Mouse (Mus musculus): ENCODE measurements around the gene Lctl.
"Not testable (repeated sequence)": the region's sequence is repeated elsewhere in the genome, so short reads cannot be mapped to it uniquely, and the experiment has no call there.

Gene Lctl

GRCm38 (mm10) chr9:64115756-64116155 is 1.2 kb upstream of the Lctl start:
- in situ Hi-C loops (cut with MboI, MseI), result loop anchor here in 1 of 2 experiments (10.0 kb wide), 1 partner anchor 829 kb away; no protein-coding TSS in a partner anchor

DNA sequence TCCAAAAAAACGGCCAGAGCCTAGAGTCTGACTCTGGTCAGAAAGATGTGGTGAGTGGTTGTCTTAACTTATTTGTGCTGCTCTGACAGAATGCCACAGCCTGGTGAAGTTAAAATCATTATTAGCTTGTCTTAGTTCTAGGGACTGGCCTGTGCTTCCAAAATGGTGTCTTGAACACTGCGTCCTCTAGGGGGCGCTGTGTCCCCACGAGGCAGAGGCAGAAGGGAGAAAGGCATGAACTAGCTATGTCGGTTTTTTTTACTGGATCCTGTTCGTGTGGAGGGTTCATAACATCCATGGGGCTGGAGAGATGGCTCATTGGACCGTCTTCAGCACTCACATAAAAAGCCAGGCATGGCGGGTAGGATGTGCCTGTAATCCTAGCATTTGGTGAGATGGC is 3.0 kb downstream of the Lctl start:
- in situ Hi-C loops (cut with MboI, MseI), result loop anchor here in 1 of 2 experiments (10.0 kb wide), 1 partner anchor 825 kb away; no protein-coding TSS in a partner anchor

DNA sequence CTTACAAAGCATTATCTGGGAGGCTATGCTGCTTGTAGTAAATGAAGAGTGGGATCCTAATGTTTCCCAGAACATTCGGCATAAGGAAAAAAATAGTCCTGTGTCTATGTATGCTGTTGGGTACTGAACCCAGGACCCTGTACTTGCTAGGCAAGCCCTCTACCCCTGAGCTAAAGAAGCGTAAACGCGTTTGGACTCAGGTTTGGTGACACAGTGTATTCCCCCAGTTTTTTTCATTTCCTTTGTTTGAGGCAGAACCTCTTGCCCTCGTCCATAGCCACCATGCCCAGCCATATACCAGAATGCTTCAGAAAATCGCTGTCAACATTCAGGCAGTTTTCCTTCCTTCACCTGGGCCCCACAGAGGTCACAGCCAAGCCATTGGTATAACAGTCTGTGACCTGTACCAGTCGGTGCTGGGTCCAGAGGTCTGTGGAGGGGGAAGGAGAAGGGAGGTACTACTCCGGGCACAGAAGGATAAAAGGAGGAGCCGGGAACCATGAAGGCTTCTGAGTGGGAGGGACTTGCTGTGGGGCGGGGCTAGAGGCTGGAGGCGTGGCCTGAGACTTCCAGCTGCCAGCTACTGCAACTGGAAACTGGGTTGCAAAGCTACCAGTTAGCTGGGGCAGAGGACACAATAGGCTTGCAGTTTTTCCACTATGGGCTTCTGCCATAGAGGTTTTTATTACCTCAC is 3.8 kb downstream of the Lctl start:
- in situ Hi-C loops (cut with MboI, MseI), result no loop called here

DNA sequence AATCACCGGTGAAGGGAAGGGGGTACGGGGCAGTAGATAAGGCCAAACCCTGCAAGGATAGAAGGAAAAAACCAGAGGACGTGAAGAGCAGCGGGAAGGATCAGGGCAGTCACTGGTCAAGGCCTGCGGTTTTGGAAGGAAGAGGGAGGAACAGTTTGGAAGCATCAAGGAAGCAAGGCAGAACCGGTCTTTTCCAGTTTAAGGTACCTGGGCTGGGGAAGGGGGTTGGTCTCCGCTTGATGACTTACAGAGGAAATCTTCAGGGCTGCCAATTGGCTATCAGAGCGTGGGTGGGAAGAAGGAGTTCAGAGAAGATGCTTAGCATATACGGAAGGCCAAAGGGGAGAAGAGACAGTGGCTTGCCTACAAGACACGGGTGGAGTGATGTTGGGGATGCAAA is 5.7 kb downstream of the Lctl start:
- in situ Hi-C loops (cut with MboI, MseI), result no loop called here

- in situ Hi-C loops (cut with MboI, MseI), result not testable (repeated sequence)
These were observed 7.9 kb downstream of the Lctl start for GRCm38 (mm10) chr9:64124846-64125245.

DNA sequence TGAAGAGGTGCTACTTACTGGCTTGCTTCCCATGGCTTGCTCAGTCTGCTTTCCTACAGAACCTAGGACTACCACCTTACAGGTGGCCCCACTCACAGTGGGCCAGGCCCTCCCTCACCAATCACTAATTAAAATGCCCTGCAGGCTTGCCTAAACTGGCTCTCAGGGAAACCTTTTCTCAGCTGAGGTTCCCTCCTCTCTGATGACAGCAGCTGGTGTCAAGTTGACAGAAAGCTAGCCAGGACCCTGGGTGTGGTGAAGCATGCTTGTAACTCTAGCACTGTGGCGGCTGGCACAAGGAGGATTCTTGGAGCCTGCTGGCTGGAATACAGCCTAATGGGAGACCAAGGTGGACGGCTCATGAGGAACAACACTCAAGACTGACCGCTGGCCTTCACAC is 8.4 kb downstream of the Lctl start:
- in situ Hi-C loops (cut with MboI, MseI), result no loop called here

DNA sequence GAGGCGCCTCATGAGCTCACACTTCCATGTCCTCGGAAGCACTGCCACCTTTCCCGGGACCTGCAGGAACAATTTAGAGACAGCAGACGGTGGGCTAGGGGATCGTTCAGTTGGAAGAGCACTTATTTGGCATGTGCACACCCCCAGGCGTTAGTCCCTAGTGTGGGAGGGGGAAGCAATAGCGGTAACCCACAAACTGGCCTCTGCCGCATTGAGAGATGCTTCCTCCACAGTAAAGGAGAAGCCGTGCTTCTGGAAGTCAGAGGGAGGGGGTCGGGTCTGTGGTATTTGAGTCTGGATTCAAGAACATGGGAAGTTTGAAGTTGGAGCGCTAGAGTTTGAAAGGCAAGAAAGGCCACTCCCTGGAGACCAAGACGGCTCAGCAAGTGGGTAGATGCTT is 9.2 kb downstream of the Lctl start:
- in situ Hi-C loops (cut with MboI, MseI), result no loop called here

GRCm38 (mm10) chr9:64131623-64132022 is 14.7 kb downstream of the Lctl start:
- in situ Hi-C loops (cut with MboI, MseI), result no loop called here

DNA sequence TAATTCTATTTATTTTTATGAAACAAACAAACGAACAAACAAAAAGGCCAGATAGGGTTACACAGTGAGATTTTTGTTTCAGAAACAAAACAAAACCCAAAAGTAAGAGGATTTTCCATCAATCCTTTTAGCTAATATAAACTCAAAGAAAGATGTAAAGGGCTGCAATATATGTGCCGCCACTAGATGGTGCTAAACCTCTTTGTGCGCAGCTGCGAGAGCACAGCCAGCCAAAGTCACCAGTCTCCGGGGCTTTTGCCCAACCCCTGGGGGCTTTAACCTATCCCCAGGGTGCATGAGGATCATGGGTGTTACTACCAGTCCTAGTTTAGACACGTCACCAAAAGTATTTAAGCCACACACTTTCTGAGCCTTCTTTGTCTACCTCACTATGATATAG is 21.9 kb downstream of the Lctl start:
- in situ Hi-C loops (cut with MboI, MseI), result not testable (repeated sequence)

DNA sequence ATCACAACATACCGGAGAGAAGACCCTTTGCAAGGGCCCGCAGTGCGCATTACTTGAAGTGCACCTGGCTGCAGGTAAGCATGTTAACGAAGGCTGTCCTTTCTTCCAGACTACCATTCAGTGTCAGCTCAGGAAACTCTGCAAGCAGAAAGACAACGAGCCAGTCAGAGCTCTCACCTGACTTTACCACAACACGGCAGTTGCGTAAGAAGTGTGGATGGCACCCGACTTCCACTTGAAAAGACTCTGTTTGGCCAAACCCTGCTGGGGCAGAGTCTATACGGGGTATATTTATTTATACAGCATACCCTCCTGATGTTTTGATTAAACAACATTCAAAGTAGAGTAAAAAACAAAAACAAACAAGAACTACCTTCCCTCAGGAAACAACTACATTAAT is 22.9 kb downstream of the Lctl start:
- in situ Hi-C loops (cut with MboI, MseI), result no loop called here

DNA sequence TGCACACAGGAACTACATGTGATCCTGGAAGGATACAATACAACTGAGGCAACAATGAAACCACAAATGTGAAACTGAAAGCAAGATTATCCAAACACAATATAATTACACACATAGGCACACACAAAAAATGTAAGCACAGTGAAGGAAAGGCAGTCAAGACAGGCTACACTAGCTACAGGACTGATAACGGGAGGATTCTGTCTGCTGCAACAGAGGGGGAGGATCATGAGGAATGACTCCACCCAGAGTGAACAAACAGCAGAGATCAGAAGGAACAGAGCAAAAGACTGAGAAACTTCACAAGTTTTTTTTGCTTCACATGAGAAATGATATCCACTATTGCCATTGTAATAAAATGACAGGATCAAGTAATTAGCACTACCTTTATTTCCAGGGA is 39.7 kb downstream of the Lctl start:
- in situ Hi-C loops (cut with MboI, MseI), result loop anchor here in 1 of 2 experiments (10.0 kb wide), 2 partner anchors 548 to 888 kb away; no protein-coding TSS in a partner anchor

- in situ Hi-C loops (cut with MboI, MseI), result no loop called here
These were observed 43.5 kb downstream of the Lctl start for GRCm38 (mm10) chr9:64160471-64160870.

- in situ Hi-C loops (cut with MboI, MseI), result loop anchor here in 1 of 2 experiments (5.0 kb wide), 1 partner anchor 112 kb away; the partner anchor contains the start of gene Tipin
These were observed 53.0 kb downstream of the Lctl start for GRCm38 (mm10) chr9:64169967-64170366.

DNA sequence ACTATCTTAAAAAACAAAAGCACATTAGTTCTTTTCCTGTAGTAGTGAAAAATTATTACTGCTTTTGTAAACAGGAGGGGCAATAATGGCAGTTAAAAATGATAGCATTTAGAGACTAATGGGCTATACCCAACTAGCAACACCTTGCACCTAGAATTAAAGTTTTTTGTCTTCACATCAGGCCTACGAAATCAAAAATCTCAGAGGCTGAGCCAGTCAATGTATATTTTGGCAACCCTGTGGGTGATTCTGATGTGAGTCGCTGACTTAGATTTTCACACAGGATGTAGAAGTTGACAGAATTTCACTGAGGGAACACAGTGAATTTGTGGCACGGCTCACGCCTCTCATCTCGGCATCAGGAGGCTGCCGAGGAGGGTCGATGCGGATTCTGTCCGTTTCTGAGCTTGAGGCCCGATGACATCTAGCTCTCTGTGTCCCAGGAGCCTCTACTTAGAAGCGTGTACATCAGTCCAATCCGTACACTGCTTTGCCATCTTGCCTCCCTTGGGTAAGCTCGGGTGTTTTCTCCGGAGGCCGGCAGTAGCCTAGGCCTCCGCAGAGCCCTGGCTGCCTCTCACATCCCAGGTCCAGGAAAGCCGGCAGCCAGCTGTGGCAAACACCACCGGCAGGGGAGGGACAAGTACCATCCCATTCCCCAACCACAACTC is 55.3 kb downstream of the Lctl start:
- in situ Hi-C loops (cut with MboI, MseI), result loop anchor here in 1 of 2 experiments (5.0 kb wide), 1 partner anchor 110 kb away; the partner anchor contains the start of gene Tipin

GRCm38 (mm10) chr9:64172816-64173665 is 56.1 kb downstream of the Lctl start, which contains the start of the genes Zwilch and Rpl4:
Gene Zwilch (minus strand): TSS chr9:64173104.
Gene Rpl4 (plus strand): TSS chr9:64173375.
- in situ Hi-C loops (cut with MboI, MseI), result loop anchor here in 1 of 2 experiments (5.0 kb wide), 1 partner anchor 109 kb away; the partner anchor contains the start of gene Tipin

DNA sequence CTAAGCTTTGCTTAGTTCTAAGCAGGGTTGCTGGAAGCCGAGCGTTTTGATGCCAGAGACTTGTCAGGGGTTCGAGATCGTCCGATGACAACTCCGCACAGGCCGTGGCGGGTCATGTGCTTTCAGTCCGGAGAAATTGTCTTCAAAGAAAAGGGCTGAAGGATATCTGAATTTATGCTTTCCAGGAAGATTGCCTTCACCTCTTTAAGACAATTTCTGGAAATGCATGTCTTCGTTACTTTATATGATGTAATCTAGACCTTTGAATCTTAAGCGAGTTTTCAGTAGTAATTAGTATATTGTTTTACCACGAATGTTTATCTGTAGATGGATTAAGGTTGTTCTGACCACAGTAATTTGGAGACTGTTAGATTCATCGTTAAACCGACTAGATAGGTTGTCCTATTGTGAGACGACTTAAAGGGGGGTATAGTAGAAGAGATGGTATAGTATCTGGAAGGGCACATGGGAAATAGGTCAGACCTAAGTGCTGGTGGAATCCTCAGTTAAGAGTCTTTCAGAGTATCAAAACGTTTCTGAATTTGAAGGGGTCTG is 56.8 kb downstream of the Lctl start:
- in situ Hi-C loops (cut with MboI, MseI), result loop anchor here in 1 of 2 experiments (5.0 kb wide), 1 partner anchor 109 kb away; the partner anchor contains the start of gene Tipin

DNA sequence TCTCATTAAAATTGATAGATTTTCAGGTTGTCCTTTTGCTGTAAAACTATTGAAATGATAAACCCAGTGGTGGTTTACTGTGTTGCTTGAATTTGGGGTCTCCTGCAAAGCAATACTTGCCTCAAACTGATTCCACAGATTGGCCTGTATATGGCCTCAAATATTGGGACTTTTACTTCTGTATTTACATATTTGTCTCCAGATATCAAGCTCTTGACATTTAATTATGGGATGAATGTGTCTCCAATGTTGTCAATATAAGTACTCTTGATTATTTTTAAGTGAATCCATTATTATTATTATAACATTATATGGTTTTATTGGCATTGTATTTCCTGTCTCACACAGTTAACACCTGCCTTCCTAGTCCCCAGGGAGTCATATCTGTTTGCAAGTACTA is 57.4 kb downstream of the Lctl start:
- in situ Hi-C loops (cut with MboI, MseI), result loop anchor here in 1 of 2 experiments (5.0 kb wide), 1 partner anchor 108 kb away; the partner anchor contains the start of gene Tipin

GRCm38 (mm10) chr9:64174766-64175165 is 57.8 kb downstream of the Lctl start:
- in situ Hi-C loops (cut with MboI, MseI), result loop anchor here in 1 of 2 experiments (5.0 kb wide), 1 partner anchor 108 kb away; the partner anchor contains the start of gene Tipin

DNA sequence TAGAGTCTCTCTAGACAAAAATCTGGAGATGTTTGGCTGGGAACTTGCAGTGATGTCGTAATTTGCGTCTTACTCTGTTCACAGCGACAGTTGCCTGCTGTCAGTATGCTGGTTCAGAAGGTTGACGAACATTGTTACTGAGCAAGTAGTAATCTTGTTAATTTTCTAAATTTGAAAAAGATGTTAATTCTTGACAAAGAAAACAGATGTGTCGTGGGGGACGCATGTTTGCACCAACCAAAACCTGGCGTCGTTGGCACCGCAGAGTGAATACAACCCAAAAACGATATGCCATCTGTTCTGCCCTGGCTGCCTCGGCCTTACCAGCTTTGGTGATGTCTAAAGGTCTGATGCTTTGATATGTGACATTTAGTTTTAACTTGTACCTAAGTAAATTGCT is 58.4 kb downstream of the Lctl start:
- in situ Hi-C loops (cut with MboI, MseI), result no loop called here

- in situ Hi-C loops (cut with MboI, MseI), result no loop called here
These were observed 61.6 kb downstream of the Lctl start for GRCm38 (mm10) chr9:64178610-64178973.
